Mouse (Mus musculus) kidney, postnatal 0 days (tissue): ENCODE data around the gene Fmn2. TPM values are rescaled to one million over a fixed set of nuclear protein-coding genes. Genes with fewer than 3 reads are reported as not detected.
A peak's percentile ranks its signal among the peaks of the same experiment; 100 is the strongest.

Source experiments
- ATAC-seq: fragments of 200-750 bp; cut with Nextera tagmentation; replicated peaks from 2 replicates; pipeline ENCODE4 v1.8.0; 2017; ENCODE audit warnings: low read depth, moderate number of reproducible peaks, moderate TSS enrichment, moderate library complexity; ENCODE audit not compliant: low FRiP score
- DNase-seq: peaks from one replicate; pipeline ENCODE4 v3.0.0-alpha.2; 2016; ENCODE audit warnings: low spot score
- H3K27ac ChIP-seq: fragments of 300-500 bp; sonication (generic); 2 replicates; pipeline ENCODE4 v1.5.1; 2014; ENCODE audit warnings: mild to moderate bottlenecking
- H3K27me3 ChIP-seq: fragments of 300-500 bp; sonication (generic); 2 replicates; pipeline ENCODE4 v1.6.1; 2014; ENCODE audit warnings: low read length, mixed read lengths; ENCODE audit not compliant: insufficient read depth
- H3K36me3 ChIP-seq: fragments of 300-500 bp; sonication (generic); 2 replicates; pipeline ENCODE4 v1.6.1; 2014; ENCODE audit warnings: low read length, mixed read lengths; ENCODE audit not compliant: insufficient read depth
- H3K4me1 ChIP-seq: fragments of 300-500 bp; sonication (generic); replicated peaks from 2 replicates; pipeline ENCODE4 v1.6.1; 2014; ENCODE audit warnings: antibody characterized with exemption, low read length, mixed read lengths; ENCODE audit not compliant: insufficient read depth
- H3K4me2 ChIP-seq: fragments of 300-500 bp; sonication (generic); 2 replicates; pipeline ENCODE4 v1.6.1; 2014; ENCODE audit warnings: mild to moderate bottlenecking, low read length, moderate library complexity, mixed read lengths
- H3K4me3 ChIP-seq: fragments of 300-500 bp; sonication (generic); replicated peaks from 2 replicates; pipeline ENCODE4 v1.5.1; 2014; ENCODE audit warnings: low read depth, low read length
- H3K9ac ChIP-seq: fragments of 300-500 bp; sonication (generic); 2 replicates; pipeline ENCODE4 v1.6.1; 2014; ENCODE audit warnings: low read depth, low read length
- H3K9me3 ChIP-seq: fragments of 300-500 bp; sonication (generic); replicated peaks from 2 replicates; pipeline ENCODE4 v1.6.1; 2016; ENCODE audit warnings: low read length, inconsistent platforms, mixed read lengths
- CTCF ChIP-seq: IDR thresholded peaks from 2 replicates; pipeline ENCODE4 v1.5.1; 2016; ENCODE audit warnings: antibody characterized with exemption, low read depth, mild to moderate bottlenecking, moderate library complexity
- WGBS: fragments of 180-500 bp; shearing (Covaris S2); extraction: QIAGEN DNeasy Blood & Tissue Kit; methylation state at CpG from one replicate; pipeline ENCODE4 v1.1.7; 2014; 5-methylcytosine and 5-hydroxymethylcytosine counted together
- polyA plus RNA-seq: library from polyadenylated mRNA; unstranded; fragments of >200 nt; fragmentation: Nextera tagmentation; extraction: Ambion mirVana; gene quantifications from 2 replicates; pipeline ENCODE4 v1.2.1, GENCODE M21; 2015

Gene Fmn2
- polyA plus RNA-seq, 1 experiment from 2014 or later = 0.14 TPM

DNA sequence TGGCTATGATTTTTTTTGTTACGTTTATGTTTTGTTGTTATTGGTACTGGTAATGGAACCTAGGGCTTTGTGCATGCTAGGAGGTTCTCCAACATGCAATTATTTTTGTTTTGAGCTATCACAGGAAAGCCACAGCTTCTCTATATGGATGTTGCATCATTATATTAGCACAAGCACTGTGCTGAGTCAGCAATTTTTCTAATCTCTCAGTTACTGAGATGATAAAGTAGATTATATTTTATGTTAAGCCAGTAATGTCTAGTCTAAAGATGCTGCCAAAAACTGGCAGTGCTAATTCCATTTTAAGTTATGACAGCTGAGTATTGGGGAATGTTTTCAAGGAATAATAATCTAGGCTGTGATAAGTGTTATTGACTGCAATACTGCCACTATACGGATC, 287.0 kb downstream of the Fmn2 start:
- TF ChIP-seq CTCF = no peak
- Histone ChIP-seq H3K4me1 (no peaks in the 10 kb centered on the region), H3K27ac (no peak overlapping the region), H3K4me3 (no peak overlapping the region), H3K36me3 (no peaks in the 10 kb centered on the region), H3K9ac (no peak overlapping the region), H3K9me3 (no peaks in the 10 kb centered on the region), H3K4me2 (no peak overlapping the region), H3K27me3 (no peaks in the 10 kb centered on the region)
- DNase-seq = no peak
- no peak for ATAC-seq
- WGBS = 91% methylated on average over 2 of the region's 2 CpGs

DNA sequence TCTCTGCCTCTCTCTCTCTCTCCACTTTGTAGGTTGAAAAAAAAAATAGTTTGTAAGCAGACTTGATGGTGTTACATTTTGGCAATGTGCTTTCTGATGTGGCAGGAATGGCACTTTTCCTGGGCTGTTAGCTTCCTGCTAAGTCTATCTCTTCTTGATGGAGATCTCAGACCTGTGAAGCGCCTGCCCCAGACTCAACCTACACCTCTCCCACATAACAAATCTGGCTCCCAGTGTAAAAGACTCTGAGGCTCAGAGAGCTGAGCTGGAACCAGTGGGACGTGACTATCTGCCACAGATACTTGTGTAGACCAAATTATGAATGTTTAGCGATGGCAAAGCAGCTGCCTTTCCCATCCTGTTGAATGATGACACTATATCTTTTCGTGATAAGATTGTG, 310.2 kb downstream of the Fmn2 start:
- no peaks in the 10 kb centered on the region for H3K27me3 ChIP-seq

DNA sequence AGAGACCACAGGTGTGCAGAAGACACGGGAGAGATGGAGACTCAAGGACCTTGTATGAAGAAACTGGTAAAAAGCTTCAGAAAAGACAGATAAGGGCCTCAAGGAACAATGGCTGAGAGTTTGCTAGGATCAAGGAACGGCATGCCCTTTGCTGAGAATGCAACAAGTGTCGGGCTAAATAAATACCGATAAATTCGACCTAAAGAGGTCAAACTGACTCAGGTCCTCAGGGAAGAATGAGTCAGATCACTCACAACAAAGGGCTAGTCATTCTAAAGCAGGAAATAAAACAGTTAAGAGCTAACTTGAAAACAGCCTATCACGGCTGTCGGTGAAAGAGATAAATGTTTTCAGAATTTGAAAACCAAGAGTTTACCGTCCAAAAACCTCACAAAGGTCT, 324.9 kb downstream of the Fmn2 start:
- WGBS = 30% methylated on average over 8 of the region's 8 CpGs

More for the DNA sequence above, 310.2 kb downstream of the Fmn2 start:
- DNase-seq (no peak), ATAC-seq (no peak)
- Histone ChIP-seq H3K4me3 (no peak overlapping the region), H3K4me1 (no peaks in the 10 kb centered on the region), H3K9ac (no peak overlapping the region), H3K36me3 (no peaks in the 10 kb centered on the region), H3K4me2 (no peak overlapping the region), H3K27ac (no peak overlapping the region), H3K9me3 (no peaks in the 10 kb centered on the region)
- whole genome bisulfite sequencing = 70% methylated on average over 4 of the region's 4 CpGs
- no peak for TF ChIP-seq CTCF

DNA sequence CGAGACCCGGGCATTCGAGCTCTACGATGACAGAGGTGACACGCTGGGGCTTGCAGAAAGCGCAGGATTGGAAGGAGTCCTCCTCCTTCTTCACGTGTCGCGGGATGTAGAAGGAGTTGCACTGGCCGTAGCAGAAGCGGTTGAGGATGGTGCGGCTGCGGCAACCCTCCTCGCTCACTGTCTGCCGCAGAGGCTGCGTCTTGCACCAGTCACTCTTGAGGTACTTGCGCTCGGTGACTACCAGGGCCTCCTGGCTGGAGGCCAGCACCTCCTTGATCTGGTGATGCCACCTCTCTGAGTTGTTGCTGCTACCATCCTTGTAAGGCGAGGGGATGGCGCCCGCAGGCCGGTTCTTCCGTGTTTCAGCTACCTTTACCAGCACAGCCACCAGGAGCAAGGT, 335.2 kb downstream of the Fmn2 start:
- WGBS = 96% methylated on average over 23 of the region's 23 CpGs

More for the DNA sequence above, 324.9 kb downstream of the Fmn2 start:
- TF ChIP-seq CTCF = no peak
- H3K4me2 ChIP-seq = no peak overlapping the region
- no peaks in the 10 kb centered on the region for H3K4me1 ChIP-seq
- no peak overlapping the region for H3K9ac ChIP-seq
- no peaks in the 10 kb centered on the region for H3K27me3 ChIP-seq
- H3K9me3 ChIP-seq = no peaks in the 10 kb centered on the region
- DNase-seq = no peak
- H3K4me3 ChIP-seq = no peak overlapping the region
- H3K36me3 ChIP-seq = no peaks in the 10 kb centered on the region
- H3K27ac ChIP-seq = no peak overlapping the region
- no peak for ATAC-seq

DNA sequence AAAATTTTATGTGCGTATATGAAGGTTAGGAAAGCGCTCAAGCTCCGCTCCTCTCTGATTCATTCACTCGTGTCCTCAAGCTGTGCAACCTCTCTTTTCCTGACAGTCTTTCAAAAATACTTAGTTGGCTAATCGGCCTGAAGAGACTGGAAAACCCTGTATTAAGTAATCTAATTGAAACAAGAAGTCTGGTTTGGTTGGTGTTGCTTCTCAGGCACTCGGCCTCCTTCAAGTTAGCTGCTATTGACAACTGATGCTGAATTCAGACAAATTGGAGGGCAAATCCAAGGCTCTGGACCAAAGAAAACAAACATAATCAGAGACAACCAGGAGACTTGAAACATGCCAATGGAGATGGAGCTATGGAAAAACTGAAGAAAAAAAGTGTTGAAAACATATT, 343.2 kb downstream of the Fmn2 start:
- WGBS = 85% methylated on average over 6 of the region's 6 CpGs
- H3K27me3 ChIP-seq = no peaks in the 10 kb centered on the region
- H3K27ac ChIP-seq = no peak overlapping the region
- H3K4me1 ChIP-seq = no peaks in the 10 kb centered on the region
- DNase-seq (no peak), ATAC-seq (no peak)
- no peak overlapping the region for H3K4me2 ChIP-seq
- no peak overlapping the region for H3K9ac ChIP-seq
- H3K36me3 ChIP-seq = no peaks in the 10 kb centered on the region
- no peak overlapping the region for H3K4me3 ChIP-seq
- H3K9me3 ChIP-seq = no peaks in the 10 kb centered on the region
- TF ChIP-seq CTCF = no peak

More for the DNA sequence above, 335.2 kb downstream of the Fmn2 start:
- TF ChIP-seq CTCF = no peak
- DNase-seq (no peak), ATAC-seq (no peak)
- Histone ChIP-seq H3K4me3 (no peak overlapping the region), H3K4me1 (no peaks in the 10 kb centered on the region), H3K4me2 (no peak overlapping the region), H3K27me3 (no peaks in the 10 kb centered on the region), H3K36me3 (no peaks in the 10 kb centered on the region), H3K9ac (no peak overlapping the region), H3K27ac (no peak overlapping the region), H3K9me3 (no peaks in the 10 kb centered on the region; the same call in 1 of the 2 replicates)

DNA sequence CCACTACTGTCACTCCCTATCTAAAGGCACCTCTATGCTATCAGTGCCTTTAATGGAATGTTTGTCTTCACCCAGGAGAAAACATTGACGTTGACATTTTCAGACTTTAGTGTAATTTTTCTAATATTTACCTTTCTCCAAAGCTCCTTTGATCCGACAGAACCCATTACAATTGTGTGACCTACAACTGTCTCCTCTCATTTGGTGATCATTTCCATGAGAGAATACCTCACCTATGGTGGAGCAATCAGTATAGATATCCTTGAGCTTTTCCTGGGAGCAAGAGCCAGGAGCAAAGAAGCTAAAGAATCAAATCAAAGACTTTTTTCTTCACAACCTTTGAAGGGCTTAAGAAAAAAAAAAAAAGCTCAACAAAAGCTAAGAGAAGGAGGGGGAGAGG, 354.6 kb downstream of the Fmn2 start:
- H3K4me3 ChIP-seq = no peak overlapping the region
- H3K36me3 ChIP-seq = no peaks in the 10 kb centered on the region
- no peaks in the 10 kb centered on the region for H3K9me3 ChIP-seq
- TF ChIP-seq CTCF = no peak
- 73% methylated on average over 2 of the region's 2 CpGs for WGBS
- H3K9ac ChIP-seq = no peak overlapping the region
- no peaks in the 10 kb centered on the region for H3K4me1 ChIP-seq
- DNase-seq = no peak
- ATAC-seq = no peak
- H3K4me2 ChIP-seq = no peak overlapping the region
- no peaks in the 10 kb centered on the region for H3K27me3 ChIP-seq
- H3K27ac ChIP-seq = no peak overlapping the region

DNA sequence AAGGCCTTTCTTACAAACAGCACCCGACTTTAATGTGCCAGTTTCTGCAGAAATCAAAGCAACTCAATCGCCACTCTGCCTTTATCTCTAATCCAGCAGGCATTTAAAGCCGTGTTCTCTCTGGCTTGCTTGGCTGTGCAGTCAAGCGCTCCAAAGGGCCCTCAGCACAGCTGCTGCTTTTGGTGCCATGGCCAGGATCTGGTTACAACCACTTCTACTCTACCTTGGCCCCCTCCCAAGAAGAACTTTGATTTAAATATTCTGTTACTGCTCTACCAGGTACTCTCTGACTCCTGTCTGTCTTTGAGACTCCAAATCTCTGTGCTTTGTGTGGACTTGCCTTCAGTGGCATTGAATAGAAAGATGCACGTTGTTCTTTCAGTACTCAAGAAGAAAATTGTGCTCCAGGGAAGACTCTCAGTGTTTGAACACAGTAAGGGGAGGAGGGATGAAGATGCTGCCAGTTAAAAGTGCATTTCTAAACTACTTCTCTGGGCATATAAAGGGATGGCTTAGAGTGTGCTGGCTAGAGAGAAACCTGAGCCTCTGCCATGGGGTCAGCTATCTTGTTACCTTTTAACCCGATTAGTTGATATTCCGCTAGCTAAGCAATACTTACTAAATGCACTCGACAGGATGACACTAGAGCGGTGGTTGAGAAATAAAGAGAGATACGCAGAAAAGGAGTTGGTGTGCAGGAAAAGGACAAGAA, 358.9 kb downstream of the Fmn2 start:
- ATAC-seq (peak; percentile 91), DNase-seq (peak; percentile 58)
- Histone ChIP-seq H3K9ac (no peak overlapping the region), H3K36me3 (no peaks in the 10 kb centered on the region), H3K4me1 (no peaks in the 10 kb centered on the region), H3K9me3 (no peaks in the 10 kb centered on the region), H3K4me2 (no peak overlapping the region), H3K27me3 (no peaks in the 10 kb centered on the region), H3K27ac (no peak overlapping the region), H3K4me3 (no peak overlapping the region)
- TF ChIP-seq CTCF = no peak
- WGBS = 45% methylated on average over 10 of the region's 10 CpGs

Other genes with a start within 250 kb of the Fmn2 start
- gene Olfr419, start 249.8 kb upstream of the Fmn2 start, polyA plus RNA-seq = not detected in 2 replicates
- gene Mptx1, start 171.3 kb upstream of the Fmn2 start, polyA plus RNA-seq = not detected in 2 replicates
- gene Olfr417, start 136.7 kb upstream of the Fmn2 start, polyA plus RNA-seq = not detected in 2 replicates
- gene Olfr248, start 110.8 kb upstream of the Fmn2 start, polyA plus RNA-seq = not detected in 2 replicates
- not detected in 2 replicates for gene Olfr414, start 77.8 kb upstream of the Fmn2 start, polyA plus RNA-seq
- gene Olfr220, start 59.7 kb upstream of the Fmn2 start, polyA plus RNA-seq = not detected in 2 replicates